Mouse (Mus musculus): ENCODE measurements around the gene Slc45a1.

DNA sequence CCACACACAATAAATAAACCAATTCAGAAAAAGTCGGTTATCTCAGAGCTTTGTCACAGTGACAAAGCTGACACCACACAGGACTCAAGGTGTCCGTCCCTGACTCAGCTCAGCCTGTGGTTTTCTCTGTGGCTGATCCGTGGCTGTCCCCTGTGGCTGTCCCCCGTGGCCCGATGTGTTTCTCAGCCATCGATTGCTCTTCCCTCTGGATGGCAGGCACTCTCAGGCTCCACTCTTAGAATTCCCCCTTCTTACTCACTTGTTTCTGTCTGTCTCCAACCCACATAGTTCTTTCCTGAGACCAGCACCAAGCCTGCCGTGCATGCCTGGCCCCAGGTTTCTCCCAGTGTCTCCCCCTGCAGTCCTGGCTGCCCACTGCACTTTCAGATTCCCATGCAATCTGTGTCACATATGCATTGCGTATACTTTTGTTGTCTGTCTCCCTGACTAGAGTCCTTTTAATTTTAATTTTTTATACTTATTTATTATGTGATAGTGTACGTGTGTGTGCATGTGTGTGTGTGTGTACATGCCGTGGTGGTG, 41.0 kb upstream of the Slc45a1 start:
- TF ChIP-seq CTCF (IDR thresholded peaks at IDR 0.05; ENCODE audit: low read depth) (no peak), EP300 (IDR thresholded peaks at IDR 0.05; ENCODE audit: low read depth) (no peak)
